Mouse (Mus musculus): ENCODE data around the gene Krt9.

Krt9 gene

DNA sequence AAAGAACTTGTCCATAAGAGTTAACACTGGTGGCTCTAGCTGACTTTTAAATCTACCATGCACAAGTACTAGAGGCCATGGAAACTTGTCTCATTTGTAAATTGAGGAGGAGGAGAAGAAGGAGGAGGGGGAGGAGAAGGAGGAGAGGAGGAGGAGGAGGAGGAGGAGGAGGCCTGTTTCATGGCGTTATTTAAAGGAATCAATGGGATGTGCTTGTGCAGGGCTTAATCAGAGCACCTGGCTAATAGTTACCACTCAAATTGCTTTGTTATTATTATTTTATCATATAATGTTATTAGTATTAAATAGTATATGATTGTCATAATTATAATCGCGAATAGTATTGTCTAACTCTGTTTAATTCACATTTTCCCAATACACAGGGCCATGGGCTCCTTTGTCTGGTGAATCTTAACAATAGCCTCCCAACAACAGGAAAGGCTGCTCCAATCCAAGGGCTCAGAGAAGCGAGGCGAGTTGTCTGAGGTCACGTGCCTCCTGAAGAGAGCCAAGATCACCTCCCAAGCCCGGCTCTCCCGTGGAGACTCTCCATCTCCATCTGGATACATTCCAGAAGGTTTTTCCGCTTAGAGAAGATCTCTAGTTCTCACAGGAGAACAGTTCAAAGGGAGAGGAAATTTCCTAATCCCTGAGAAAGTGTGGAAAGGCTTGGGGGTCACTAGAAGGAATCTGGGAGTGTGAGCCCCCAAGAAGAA, 44.3 kb downstream of the Krt9 start, which contains the start of gene Krt19:
TSS of gene Krt19 (minus strand) at position 51 of the 716 bp plus-strand sequence.
- DNase-seq (ENCODE audit: low spot score) = no peak

GRCm38 (mm10) chr11:100147566-100148353, 45.3 kb downstream of the Krt9 start:
- DNase-seq (ENCODE audit: low spot score) = no peak

- DNase-seq (ENCODE audit: low spot score) = peak; percentile 27
Measured at GRCm38 (mm10) chr11:100145858-100146560, 47.0 kb downstream of the Krt9 start.

- no peak for DNase-seq (ENCODE audit: low spot score)
Measured at GRCm38 (mm10) chr11:100145104-100145503, 47.9 kb downstream of the Krt9 start.

DNA sequence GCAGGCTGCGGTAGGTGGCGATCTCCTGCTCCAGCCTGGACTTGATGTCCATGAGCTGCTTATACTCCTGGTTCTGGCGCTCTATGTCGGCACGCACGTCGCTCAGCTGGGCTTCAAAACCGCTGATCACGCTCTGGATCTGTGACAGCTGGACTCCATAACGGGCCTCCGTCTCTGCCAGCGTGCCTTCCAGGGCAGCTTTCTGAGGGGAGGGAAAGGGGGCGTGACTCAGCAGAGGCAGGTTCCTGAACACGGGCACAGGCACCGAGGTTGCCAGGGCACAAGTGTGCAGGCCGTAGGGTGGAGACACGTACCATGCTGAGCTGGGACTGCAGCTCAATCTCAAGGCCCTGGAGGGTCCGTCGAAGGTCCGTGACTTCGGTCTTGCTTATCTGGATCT, 52.1 kb downstream of the Krt9 start:
- no peak for DNase-seq (ENCODE audit: low spot score)

- no peak for DNase-seq (ENCODE audit: low spot score)
Measured at GRCm38 (mm10) chr11:100139391-100139790, 53.7 kb downstream of the Krt9 start.

GRCm38 (mm10) chr11:100138809-100139208, 54.2 kb downstream of the Krt9 start:
- DNase-seq (ENCODE audit: low spot score) = no peak

DNA sequence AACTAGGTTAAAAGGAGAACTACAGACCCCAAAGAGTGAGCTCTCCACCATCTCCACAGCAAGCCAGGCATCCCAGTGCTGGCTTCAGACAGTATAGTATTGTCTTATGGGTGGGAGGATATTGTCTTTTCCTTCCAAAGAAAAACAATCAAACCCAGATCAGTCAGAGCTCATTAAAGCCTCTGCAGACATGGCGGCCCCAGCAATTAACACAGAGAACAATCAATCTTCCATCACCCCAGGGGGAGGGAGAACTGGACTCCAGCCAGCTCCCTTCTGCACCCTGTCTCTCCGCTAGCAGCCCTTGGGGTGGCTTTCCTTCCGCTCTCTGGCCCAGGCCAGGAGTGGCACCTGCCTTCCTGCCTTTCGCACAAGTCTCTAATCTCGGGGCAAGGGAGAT, 55.4 kb downstream of the Krt9 start:
- DNase-seq (ENCODE audit: low spot score) = no peak
